ENCODE assay signal across 11 mouse cellular contexts in genomic region chr6:131316155-131317101, GRCm38 (mm10). TPM values are rescaled to one million over a fixed set of nuclear protein-coding genes. Genes with fewer than 3 reads are reported as not detected.
DNase-seq lines count a peak whose midpoint lies in the region; ATAC-seq lines count a peak whose summit lies in the region.
"Had no signal": no experiment of that assay in that cellular context is flagged by ENCODE, and none has a peak within 500 bp of the region (broad histone marks: within the 10 kb centered on the region; RNA-seq: fewer than 3 reads in every experiment).

No protein-coding gene starts in this region.

- H3K9ac ChIP-seq in heart, embryonic 11.5 days (ENCODE audit: low read depth, low read length) = no peak overlapping the region
- H3K9ac ChIP-seq in midbrain, embryonic 11.5 days (ENCODE audit: low read length) = no peak overlapping the region

- no peaks in the 10 kb centered on the region for H3K4me1 ChIP-seq in heart, embryonic 11.5 days (ENCODE audit: control insufficient read depth, insufficient read depth, low read length)
- H3K4me1 ChIP-seq in midbrain, embryonic 11.5 days (ENCODE audit: control insufficient read depth, insufficient read depth, low read length) = no peaks in the 10 kb centered on the region

- no peak overlapping the region for H3K4me3 ChIP-seq in heart, embryonic 11.5 days (ENCODE audit: low read depth, low read length)
- no peak overlapping the region for H3K4me3 ChIP-seq in midbrain, embryonic 11.5 days (ENCODE audit: low read depth, low read length)
- H3K4me3 ChIP-seq: gastrocnemius, adult 2 months; megakaryocyte, embryonic 14.5 days had no signal

- DNase-seq in 416B (ENCODE audit: low read depth) = peak; percentile 30
- peak; percentile 15 for DNase-seq in ES-CJ7 (ENCODE audit: low read depth, low spot score)
- DNase-seq in large intestine, adult 2 months (ENCODE audit: low read depth, low spot score) = peak; percentile 66
- no peak for DNase-seq in spleen, adult 18-20 months
- no peak for DNase-seq in midbrain, embryonic 11.5 days (ENCODE audit: low spot score, missing footprints)
- DNase-seq: cerebellum, postnatal 10 days; gastrocnemius, adult 2 months; retina, postnatal 1 day had no signal

- H3K27me3 ChIP-seq in heart, embryonic 11.5 days (ENCODE audit: control insufficient read depth, insufficient read depth, low read length) = no peaks in the 10 kb centered on the region
- H3K27me3 ChIP-seq in midbrain, embryonic 11.5 days (ENCODE audit: control insufficient read depth, insufficient read depth, low read length) = no peaks in the 10 kb centered on the region

- H3K27ac ChIP-seq in heart, embryonic 11.5 days (ENCODE audit: low read depth, low read length) = no peak overlapping the region
- H3K27ac ChIP-seq in midbrain, embryonic 11.5 days (ENCODE audit: low read depth, low read length) = no peak overlapping the region
- H3K27ac ChIP-seq: gastrocnemius, adult 2 months had no signal

- H3K36me3 ChIP-seq in heart, embryonic 11.5 days (ENCODE audit: control insufficient read depth, insufficient read depth, low read length) = no peaks in the 10 kb centered on the region
- no peaks in the 10 kb centered on the region for H3K36me3 ChIP-seq in midbrain, embryonic 11.5 days (ENCODE audit: control insufficient read depth, insufficient read depth, low read length)

- ATAC-seq in megakaryocyte, adult 5-6 weeks (ENCODE audit: poor library complexity, severe bottlenecking) = 0 out of 2 replicates have a peak, but pooled peaks have one; percentile 43
- ATAC-seq in heart, embryonic 11.5 days (replicated peaks; ENCODE audit: insufficient number of reproducible peaks, low FRiP score, low TSS enrichment) = no peak
- no peak for ATAC-seq in midbrain, embryonic 11.5 days (ENCODE audit: low FRiP score)

- H3K9me3 ChIP-seq in heart, embryonic 11.5 days (replicated peaks; ENCODE audit: control insufficient read depth, low read length) = no peaks in the 10 kb centered on the region
- H3K9me3 ChIP-seq in midbrain, embryonic 11.5 days (ENCODE audit: control insufficient read depth, low read length) = no peaks in the 10 kb centered on the region
- H3K9me3 ChIP-seq: megakaryocyte, embryonic 14.5 days had no signal

- 41% methylated on average over 7 of the region's 7 CpGs for whole genome bisulfite sequencing in large intestine, adult 2 months
- WGBS in heart, embryonic 11.5 days (ENCODE audit: insufficient replicate concordance) = 76% methylated on average over 7 of the region's 7 CpGs
- 90% methylated on average over 7 of the region's 7 CpGs for WGBS in midbrain, embryonic 11.5 days

- H3K4me2 ChIP-seq in heart, embryonic 11.5 days = no peak overlapping the region
- H3K4me2 ChIP-seq in midbrain, embryonic 11.5 days = no peak overlapping the region

RNA-seq across cellular contexts. Expression of gene Magohb, which starts 23.4 kb away (rescaled TPM):
- 3.0 and 3.3 TPM in 2 replicates for polyA plus RNA-seq in large intestine, adult 2 months (2012; rRNA removed)
- total RNA-seq in megakaryocyte, adult 5-6 weeks (2015) = 67.9 and 68.0 TPM in 2 replicates
- 36.5 and 53.5 TPM in 2 replicates for total RNA-seq in megakaryocyte, adult 5-6 weeks (2017)
- 43.5 and 46.2 TPM in 2 replicates for polyA plus RNA-seq in heart, embryonic 11.5 days (2014; fragmentation: Nextera tagmentation; extraction: Ambion mirVana)
- 54.3 and 54.5 TPM in 2 replicates for polyA plus RNA-seq in midbrain, embryonic 11.5 days (2014; fragmentation: Nextera tagmentation; extraction: Ambion mirVana)

RNA-seq across cellular contexts. Expression of gene Styk1, which starts 37.0 kb away (rescaled TPM):
- polyA plus RNA-seq in large intestine, adult 2 months (2012; rRNA removed) = 40.8 and 66.7 TPM in 2 replicates
- total RNA-seq in megakaryocyte, adult 5-6 weeks (2015) = 0.59 and 1.7 TPM in 2 replicates
- total RNA-seq in megakaryocyte, adult 5-6 weeks (2017) = 1.1 and 1.3 TPM in 2 replicates
- 0.73 and 0.94 TPM in 2 replicates for polyA plus RNA-seq in heart, embryonic 11.5 days (2014; fragmentation: Nextera tagmentation; extraction: Ambion mirVana)
- 0.34 and 0.86 TPM in 2 replicates for polyA plus RNA-seq in midbrain, embryonic 11.5 days (2014; fragmentation: Nextera tagmentation; extraction: Ambion mirVana)

Comparison
In these comparisons a context has a peak if more than half of its experiments do, and no peak if none do; other contexts are left out.
1. DNase-seq: peak in 416B (single experiment), ES-CJ7 (single experiment) and large intestine, adult 2 months (single experiment); none in spleen, adult 18-20 months (0 of 2) and midbrain, embryonic 11.5 days (single experiment).
2. RNA of gene Magohb, which starts 23.4 kb away (polyA plus RNA-seq): 54.3 to 54.5 TPM in midbrain, embryonic 11.5 days and 43.5 to 46.2 TPM in heart, embryonic 11.5 days; 3.0 to 3.3 TPM in large intestine, adult 2 months; every median in the first group is over 10 times any median in the second.
3. RNA of gene Styk1, which starts 37.0 kb away (polyA plus RNA-seq): 40.8 to 66.7 TPM in large intestine, adult 2 months; 0.34 to 0.86 TPM in midbrain, embryonic 11.5 days and 0.73 to 0.94 TPM in heart, embryonic 11.5 days; every median in the first group is over 10 times any median in the second.